Mouse (Mus musculus): ENCODE data around the gene Tmem88. TPM values are rescaled to one million over a fixed set of nuclear protein-coding genes. Genes with fewer than 3 reads are reported as not detected.
"Not testable (repeated sequence)": the region's sequence is repeated elsewhere in the genome, so short reads cannot be mapped to it uniquely, and the experiment has no call there.

The Tmem88 gene
- polyA plus RNA-seq, 1 experiment from 2014 or later: 96.5 TPM

DNA sequence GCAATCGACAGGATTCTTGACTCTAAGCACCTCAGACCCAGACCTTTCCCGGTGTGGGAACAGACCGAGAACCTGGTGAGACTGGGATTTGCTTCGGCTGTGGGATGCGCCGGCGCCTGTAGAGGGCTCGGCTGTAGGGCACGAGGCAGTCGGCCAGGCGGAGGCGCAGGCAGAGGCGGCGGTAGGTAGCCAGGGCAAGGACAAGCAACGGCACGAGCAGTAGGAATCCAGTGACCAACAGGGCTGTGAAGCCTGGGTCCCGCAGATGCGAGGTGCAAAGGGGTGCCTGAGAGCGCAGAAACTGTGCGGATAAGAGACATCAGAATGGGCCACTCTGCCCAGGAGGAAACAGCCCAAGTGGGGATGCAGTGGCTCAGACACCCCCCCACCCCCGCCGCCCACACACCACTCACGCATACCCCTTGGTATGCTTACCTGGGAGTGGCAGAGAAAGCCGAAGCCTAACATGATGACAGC, 415 bp downstream of the Tmem88 start:
- ATAC-seq (no peak), DNase-seq (ENCODE audit: low spot score) (peak; percentile 55)
- H3K9ac ChIP-seq (replicated peaks; ENCODE audit: low read depth): peak overlapping the region; percentile 84
- peaks cover 10% of the 10 kb centered on the region for H3K4me1 ChIP-seq (ENCODE audit: insufficient read depth, low read depth, low read length)
- H3K36me3 ChIP-seq (ENCODE audit: insufficient read depth, low read length): peaks cover 10% of the 10 kb centered on the region; the same call in 1 of the 2 replicates
- TF ChIP-seq EP300 (IDR thresholded peaks at IDR 0.05): no peak
- peak; percentile 48 for TF ChIP-seq CTCF (IDR thresholded peaks at IDR 0.05)
- H3K9me3 ChIP-seq (ENCODE audit: low read length): no peaks in the 10 kb centered on the region
- peak overlapping the region; percentile 76 for H3K4me2 ChIP-seq (replicated peaks; ENCODE audit: low read depth, low read length)
- 32% methylated on average over 22 of the region's 24 CpGs for whole genome bisulfite sequencing
- H3K27me3 ChIP-seq (replicated peaks; ENCODE audit: insufficient read depth, low read length): no peaks in the 10 kb centered on the region
- peak overlapping the region; percentile 94 for H3K27ac ChIP-seq (ENCODE audit: low read length)
- H3K4me3 ChIP-seq (ENCODE audit: low read depth, low read length): peak overlapping the region; percentile 40

DNA sequence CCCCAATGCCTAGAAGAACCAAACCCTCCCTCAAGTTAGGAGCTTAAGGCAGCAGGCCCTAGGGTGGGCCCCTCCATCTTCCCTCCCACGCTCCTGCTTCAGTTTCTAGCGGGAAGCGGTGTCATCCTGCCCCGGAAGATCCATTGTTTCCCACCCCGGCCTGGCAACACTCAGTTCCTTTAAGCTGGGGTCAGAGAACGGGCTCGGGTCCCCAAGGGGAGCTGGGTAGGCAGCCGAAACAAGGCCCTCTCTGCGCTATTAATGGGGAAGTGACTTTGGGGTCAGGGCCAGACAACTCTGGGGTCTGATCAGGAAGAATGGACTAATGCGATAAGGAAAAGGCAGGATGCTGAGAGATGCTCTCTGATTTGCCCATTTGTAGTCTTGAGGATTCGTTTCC, 1.3 kb downstream of the Tmem88 start:
- DNase-seq (ENCODE audit: low spot score) (peak; percentile 63), ATAC-seq (peak; percentile 1; the same call in 1 of the 2 replicates)
- Histone ChIP-seq H3K36me3 (ENCODE audit: insufficient read depth, low read length) (peaks cover 10% of the 10 kb centered on the region; the same call in 1 of the 2 replicates), H3K27ac (ENCODE audit: low read length) (peak overlapping the region; percentile 94), H3K9me3 (ENCODE audit: low read length) (no peaks in the 10 kb centered on the region), H3K4me2 (replicated peaks; ENCODE audit: low read depth, low read length) (peak overlapping the region; percentile 76), H3K4me3 (ENCODE audit: low read depth, low read length) (peak overlapping the region; percentile 63), H3K4me1 (ENCODE audit: insufficient read depth, low read depth, low read length) (peaks cover 10% of the 10 kb centered on the region), H3K27me3 (replicated peaks; ENCODE audit: insufficient read depth, low read length) (no peaks in the 10 kb centered on the region), H3K9ac (replicated peaks; ENCODE audit: low read depth) (peak overlapping the region; percentile 84; the same call in 1 of the 2 replicates)
- no peak for TF ChIP-seq CTCF (IDR thresholded peaks at IDR 0.05)
- no peak; the same call in 1 of the 2 replicates for TF ChIP-seq EP300 (IDR thresholded peaks at IDR 0.05)
- 27% methylated on average over 11 of the region's 11 CpGs for WGBS

DNA sequence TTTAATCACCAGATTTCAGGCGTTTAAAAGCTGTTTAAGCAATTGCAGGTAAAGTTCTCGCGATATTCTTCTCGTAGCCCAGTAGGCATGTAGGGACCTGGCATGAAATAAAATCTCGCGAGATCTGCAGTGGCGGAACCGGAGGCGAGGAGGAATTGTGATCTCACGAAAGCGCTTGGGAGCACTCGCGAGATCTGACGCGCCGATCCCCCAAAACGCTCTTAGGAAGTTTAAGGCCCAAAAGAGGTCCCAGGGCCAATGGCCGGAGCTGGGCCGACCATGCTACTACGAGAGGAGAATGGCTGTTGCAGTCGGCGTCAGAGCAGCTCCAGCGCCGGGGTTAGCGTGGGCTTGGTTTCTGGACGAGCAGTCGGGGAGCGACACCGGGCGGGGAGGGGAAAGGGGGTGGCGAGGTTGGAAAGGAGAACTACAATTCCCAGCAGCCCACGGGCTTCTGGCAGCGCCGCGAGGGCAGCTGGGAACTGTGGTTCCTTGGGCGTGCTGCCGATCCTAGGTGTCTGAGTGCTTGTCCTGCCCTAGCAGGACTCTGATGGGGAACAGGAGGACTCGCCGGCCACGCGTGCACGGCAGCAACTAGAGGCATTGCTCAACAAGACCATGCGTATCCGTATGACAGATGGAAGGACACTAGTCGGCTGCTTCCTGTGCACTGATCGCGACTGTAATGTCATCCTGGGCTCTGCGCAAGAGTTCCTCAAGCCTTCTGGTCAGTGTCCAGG, 2.2 kb downstream of the Tmem88 start:
- peak; percentile 90 for ATAC-seq
- Histone ChIP-seq H3K9ac (replicated peaks; ENCODE audit: low read depth) (peak overlapping the region; percentile 84), H3K4me3 (ENCODE audit: low read depth, low read length) (peak overlapping the region; percentile 63), H3K27me3 (replicated peaks; ENCODE audit: insufficient read depth, low read length) (no peaks in the 10 kb centered on the region), H3K9me3 (ENCODE audit: low read length) (no peaks in the 10 kb centered on the region), H3K4me2 (replicated peaks; ENCODE audit: low read depth, low read length) (peak overlapping the region; percentile 76), H3K36me3 (ENCODE audit: insufficient read depth, low read length) (peaks cover 7% of the 10 kb centered on the region; the same call in 1 of the 2 replicates), H3K27ac (ENCODE audit: low read length) (peak overlapping the region; percentile 94), H3K4me1 (ENCODE audit: insufficient read depth, low read depth, low read length) (peaks cover 10% of the 10 kb centered on the region)
- peak; percentile 100 for DNase-seq (ENCODE audit: low spot score)
- TF ChIP-seq EP300 (IDR thresholded peaks at IDR 0.05) (peak; percentile 99), CTCF (IDR thresholded peaks at IDR 0.05) (no peak)
- WGBS: 1% methylated on average over 43 of the region's 48 CpGs

DNA sequence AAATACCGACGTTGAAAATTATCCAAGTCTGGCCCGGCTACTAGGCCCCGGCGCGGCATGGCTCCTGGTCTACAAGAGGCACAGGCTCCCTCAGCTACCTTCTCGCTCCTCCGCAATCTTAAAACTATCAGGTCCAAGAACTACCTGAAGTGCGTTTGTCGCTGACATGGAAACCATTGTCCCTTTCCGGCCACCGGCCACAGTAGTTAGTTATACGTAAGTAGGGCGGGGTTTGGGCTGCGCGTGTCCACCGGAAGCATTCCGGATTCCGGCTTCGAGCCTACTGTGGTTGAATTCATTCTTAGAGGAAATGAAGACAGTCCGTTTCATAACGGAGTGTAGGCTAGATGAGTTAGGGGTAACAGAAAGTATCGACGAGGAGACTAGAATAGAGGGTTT, 2.8 kb downstream of the Tmem88 start, which contains the start of the genes Naa38 and Cyb5d1:
Naa38 (plus strand) TSS at position 253 of the 399 bp plus-strand sequence.
Cyb5d1 (minus strand) TSS at position 397 of the 399 bp plus-strand sequence.
- Histone ChIP-seq H3K4me1 (ENCODE audit: insufficient read depth, low read depth, low read length) (peaks cover 10% of the 10 kb centered on the region), H3K9ac (replicated peaks; ENCODE audit: low read depth) (peak within 1 kb of the TSS; percentile 84), H3K27ac (ENCODE audit: low read length) (peak within 1 kb of the TSS; percentile 94), H3K4me3 (ENCODE audit: low read depth, low read length) (peak within 1 kb of the TSS; percentile 63), H3K4me2 (replicated peaks; ENCODE audit: low read depth, low read length) (peak within 1 kb of the TSS; percentile 76)
- H3K9me3 ChIP-seq (ENCODE audit: low read length); H3K36me3 ChIP-seq (ENCODE audit: insufficient read depth, low read length); H3K27me3 ChIP-seq (replicated peaks; ENCODE audit: insufficient read depth, low read length): not testable (repeated sequence)
- peak; percentile 96 for DNase-seq (ENCODE audit: low spot score)
- 1% methylated on average over 17 of the region's 24 CpGs for WGBS
- peak; percentile 81 for ATAC-seq

DNA sequence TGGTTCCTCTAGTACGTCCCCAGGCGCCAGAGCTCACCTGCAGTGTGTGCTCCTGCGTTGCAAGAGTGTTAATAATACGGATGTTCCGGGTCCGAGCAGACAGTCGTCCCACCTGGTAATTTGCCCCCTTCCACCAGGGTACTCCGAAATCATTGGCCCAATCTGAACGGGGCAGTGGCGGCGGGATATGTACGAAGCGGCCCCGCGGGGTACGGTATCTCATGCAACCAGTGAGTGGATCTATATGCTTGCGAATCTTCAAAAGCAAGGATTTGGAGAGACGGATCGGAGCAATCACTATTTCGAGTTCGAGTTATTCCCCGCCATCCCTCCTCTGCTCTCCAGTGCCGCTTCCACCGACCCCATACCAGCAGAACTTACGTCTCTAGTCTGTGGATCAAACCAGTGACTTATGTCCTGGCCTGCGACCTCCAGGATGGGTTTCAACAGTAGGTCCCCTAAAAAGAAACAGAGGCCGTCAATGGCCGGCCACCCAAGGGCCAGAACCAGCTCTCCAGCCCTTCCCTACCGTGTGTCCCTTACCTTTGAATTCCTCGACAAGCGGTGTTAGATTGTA, 3.4 kb downstream of the Tmem88 start:
- H3K36me3 ChIP-seq (ENCODE audit: insufficient read depth, low read length); H3K9me3 ChIP-seq (ENCODE audit: low read length); H3K27me3 ChIP-seq (replicated peaks; ENCODE audit: insufficient read depth, low read length): not testable (repeated sequence)
- peak; percentile 45 for DNase-seq (ENCODE audit: low spot score)
- Histone ChIP-seq H3K4me2 (replicated peaks; ENCODE audit: low read depth, low read length) (peak overlapping the region; percentile 76), H3K4me1 (ENCODE audit: insufficient read depth, low read depth, low read length) (peaks cover 10% of the 10 kb centered on the region), H3K9ac (replicated peaks; ENCODE audit: low read depth) (peak overlapping the region; percentile 84), H3K27ac (ENCODE audit: low read length) (peak overlapping the region; percentile 94; the same call in 1 of the 2 replicates), H3K4me3 (ENCODE audit: low read depth, low read length) (peak overlapping the region; percentile 63)
- under 1% methylated on average over 31 of the region's 31 CpGs for WGBS
- ATAC-seq: peak; percentile 7; the same call in 1 of the 2 replicates

DNA sequence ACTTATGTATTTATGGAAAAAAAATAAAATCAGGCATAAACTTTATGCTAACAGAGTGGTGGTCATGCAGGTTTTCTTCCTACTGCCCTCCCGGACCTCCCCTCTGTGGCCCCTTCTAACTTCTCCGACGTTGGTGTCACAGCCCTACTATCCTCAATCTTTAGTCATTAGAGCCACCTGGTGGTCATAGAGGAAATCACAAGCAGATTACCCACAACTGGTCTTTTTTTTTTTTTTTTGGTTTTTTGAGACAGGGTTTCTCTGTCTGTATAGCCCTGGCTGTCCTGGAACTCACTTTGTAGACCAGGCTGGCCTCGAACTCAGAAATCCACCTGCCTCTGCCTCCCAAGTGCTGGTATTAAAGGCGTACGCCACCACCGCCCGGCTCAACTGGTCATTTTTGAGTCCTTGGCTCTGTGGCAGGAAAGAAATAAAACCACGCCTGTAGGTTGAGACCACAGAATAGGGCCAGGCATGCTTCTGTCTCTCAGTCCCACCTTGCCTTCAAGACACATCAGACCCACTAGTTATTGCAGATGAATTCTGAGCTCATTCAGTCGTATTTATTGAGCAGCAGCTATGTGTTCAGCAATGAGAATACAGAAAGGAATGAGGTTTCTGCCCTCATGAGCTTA, 7.5 kb downstream of the Tmem88 start:
- DNase-seq (ENCODE audit: low spot score): peak; percentile 84
- WGBS: 46% methylated on average over 10 of the region's 10 CpGs
- H3K4me2 ChIP-seq (replicated peaks; ENCODE audit: low read depth, low read length): no peak overlapping the region
- H3K36me3 ChIP-seq (ENCODE audit: insufficient read depth, low read length): no peaks in the 10 kb centered on the region
- TF ChIP-seq EP300 (IDR thresholded peaks at IDR 0.05) (0 out of 2 replicates have a peak, but pooled peaks have one; percentile 23), CTCF (IDR thresholded peaks at IDR 0.05) (peak; percentile 81)
- no peak overlapping the region for H3K4me3 ChIP-seq (ENCODE audit: low read depth, low read length)
- H3K9me3 ChIP-seq (ENCODE audit: low read length): no peaks in the 10 kb centered on the region
- no peak overlapping the region for H3K27ac ChIP-seq (ENCODE audit: low read length)
- ATAC-seq: 0 out of 2 replicates have a peak, but pooled peaks have one; percentile 3
- no peaks in the 10 kb centered on the region for H3K27me3 ChIP-seq (replicated peaks; ENCODE audit: insufficient read depth, low read length)
- no peak overlapping the region for H3K9ac ChIP-seq (replicated peaks; ENCODE audit: low read depth)
- H3K4me1 ChIP-seq (ENCODE audit: insufficient read depth, low read depth, low read length): no peaks in the 10 kb centered on the region
